Mouse (Mus musculus): ENCODE data around the gene E130308A19Rik. TPM values are rescaled to one million over a fixed set of nuclear protein-coding genes. Genes with fewer than 3 reads are reported as not detected.

Gene E130308A19Rik
- total RNA-seq, 2 experiments from 2014 or later = 14.7 to 19.0 TPM

DNA sequence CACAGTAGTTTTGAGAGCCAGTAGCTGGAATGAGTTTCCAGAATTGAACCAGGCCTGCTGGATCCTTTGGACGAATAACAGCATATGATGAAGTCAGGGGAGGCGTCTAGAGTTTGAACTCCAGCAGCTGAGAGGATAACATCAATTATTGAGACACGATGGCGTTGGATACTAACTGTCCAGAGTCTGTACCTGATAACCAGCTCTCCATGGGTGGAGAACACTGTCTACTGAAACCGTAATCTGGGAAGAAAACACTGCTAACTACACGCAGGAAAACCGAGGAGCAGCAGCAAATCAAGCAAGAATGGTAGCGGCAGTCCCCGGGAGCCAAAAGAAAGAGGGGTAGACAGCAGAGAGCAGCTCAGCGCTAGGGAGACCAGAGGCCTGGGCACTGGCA lies 56.9 kb downstream of the E130308A19Rik start:
- no peak for DNase-seq

- no peak for DNase-seq
These were observed 58.3 kb downstream of the E130308A19Rik start for GRCm38 (mm10) chr4:59684306-59684705.

DNA sequence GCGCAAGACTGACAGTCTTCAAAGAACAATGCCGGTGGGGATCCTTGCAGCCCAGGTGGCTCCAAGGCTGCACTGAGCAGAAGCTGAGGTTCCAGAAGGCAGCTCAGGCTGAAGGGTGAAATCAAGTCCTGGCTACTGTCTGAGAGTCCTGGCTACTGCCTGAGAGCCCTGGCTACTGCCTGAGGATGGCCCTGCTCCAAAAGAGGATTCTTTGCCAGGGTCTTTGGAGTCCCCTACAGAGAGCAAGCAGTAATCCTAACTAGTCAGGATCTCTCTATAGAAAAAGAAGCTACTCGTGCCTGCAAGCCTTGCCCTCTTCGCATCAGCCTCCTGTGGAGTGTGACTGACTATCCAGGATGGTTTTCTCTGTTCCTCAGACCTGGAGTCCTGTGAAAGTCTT lies 60.7 kb downstream of the E130308A19Rik start:
- no peak for DNase-seq

DNA sequence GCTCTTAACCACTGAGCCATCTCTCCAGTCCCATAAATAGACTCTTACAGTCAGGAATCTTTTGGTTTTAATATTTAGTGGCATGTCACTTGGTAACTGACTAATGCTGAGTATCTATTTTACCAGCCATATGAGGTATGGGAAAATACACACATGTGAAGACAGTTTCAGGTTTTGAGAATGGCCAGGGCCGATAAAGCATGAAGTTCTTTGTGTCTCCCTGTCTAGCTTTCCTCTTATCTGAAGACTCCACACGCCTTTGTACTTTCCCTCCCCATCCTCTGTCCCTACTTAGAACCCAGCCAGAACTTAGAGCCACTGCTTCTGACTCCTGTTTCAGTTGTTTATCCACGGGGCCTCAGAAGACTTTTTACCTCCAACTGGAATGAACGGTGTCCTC lies 63.0 kb downstream of the E130308A19Rik start:
- DNase-seq = no peak

GRCm38 (mm10) chr4:59690145-59690544 lies 64.1 kb downstream of the E130308A19Rik start:
- no peak for DNase-seq

DNA sequence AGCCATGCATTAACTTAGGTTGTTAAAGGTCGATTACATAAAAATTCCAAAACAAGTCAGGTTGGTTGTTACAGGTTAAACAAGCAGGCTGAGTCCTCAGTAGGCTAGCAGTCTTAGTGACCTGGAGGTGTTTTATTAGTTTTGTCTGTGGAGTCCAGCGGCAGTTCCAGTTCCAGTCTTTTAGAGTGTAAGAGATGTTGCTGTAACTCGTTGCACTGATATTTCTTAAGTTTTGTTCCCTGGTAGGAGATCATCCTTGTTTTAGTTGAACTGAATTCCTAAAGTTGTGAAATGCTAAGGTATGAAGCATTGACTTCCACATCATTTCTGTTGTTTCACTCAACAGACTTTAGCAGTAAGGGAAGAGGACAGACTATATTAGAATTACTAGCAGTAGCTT lies 70.8 kb downstream of the E130308A19Rik start:
- DNase-seq = no peak

GRCm38 (mm10) chr4:59697869-59698268 lies 71.9 kb downstream of the E130308A19Rik start:
- DNase-seq = no peak

- DNase-seq = no peak
These were observed 73.2 kb downstream of the E130308A19Rik start for GRCm38 (mm10) chr4:59699014-59699792.

DNA sequence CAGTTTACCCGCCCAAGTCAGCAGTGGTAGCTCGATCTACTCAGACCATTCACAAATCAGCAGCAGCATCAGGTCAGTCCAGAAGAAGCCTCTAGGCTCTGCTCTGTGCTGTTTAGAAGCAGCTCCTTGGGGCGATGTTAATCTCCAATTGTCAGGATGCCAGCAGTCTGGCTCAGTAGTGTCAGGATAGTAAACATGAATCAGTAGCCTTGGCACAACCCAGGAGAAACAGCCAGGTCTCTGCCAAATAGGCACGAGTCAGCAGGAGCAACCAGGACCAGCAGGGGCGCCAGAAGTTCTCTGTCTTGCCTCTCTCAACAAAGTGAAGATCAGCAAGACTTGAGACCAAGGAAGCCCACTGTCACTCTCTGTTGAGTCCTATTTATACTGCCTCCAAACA lies 83.3 kb downstream of the E130308A19Rik start:
- peak; percentile 68 for DNase-seq

DNA sequence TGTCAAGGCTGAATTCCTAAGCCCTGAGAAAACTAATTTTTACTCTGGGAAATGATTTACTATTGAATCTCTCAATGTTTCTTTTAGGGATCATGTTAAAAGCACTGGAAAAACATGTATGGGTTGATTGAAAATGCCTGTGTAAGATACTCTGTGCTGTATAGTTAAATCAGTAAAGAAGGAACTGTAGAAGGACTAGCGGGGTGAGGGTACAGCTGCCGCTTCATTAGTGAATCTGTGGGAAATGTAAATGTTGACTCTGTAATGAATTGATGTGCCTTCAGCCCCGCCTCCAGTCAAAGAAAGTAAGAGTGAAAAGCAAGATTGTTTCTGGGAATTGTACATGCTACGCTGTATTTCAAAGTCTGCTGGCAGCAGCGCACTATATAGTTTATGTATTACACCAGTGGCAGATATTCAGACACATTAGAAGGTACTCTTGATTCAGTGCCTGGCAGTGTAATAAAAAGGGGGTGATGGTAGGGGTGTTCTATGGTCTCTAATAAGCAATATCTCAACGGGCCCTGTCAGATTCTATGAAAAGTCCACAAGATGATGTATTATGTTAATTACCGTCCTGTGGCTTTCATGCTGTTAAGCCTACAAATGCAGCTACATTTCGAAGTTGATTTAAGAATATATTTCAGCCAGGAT lies 84.9 kb downstream of the E130308A19Rik start:
- no peak for DNase-seq

DNA sequence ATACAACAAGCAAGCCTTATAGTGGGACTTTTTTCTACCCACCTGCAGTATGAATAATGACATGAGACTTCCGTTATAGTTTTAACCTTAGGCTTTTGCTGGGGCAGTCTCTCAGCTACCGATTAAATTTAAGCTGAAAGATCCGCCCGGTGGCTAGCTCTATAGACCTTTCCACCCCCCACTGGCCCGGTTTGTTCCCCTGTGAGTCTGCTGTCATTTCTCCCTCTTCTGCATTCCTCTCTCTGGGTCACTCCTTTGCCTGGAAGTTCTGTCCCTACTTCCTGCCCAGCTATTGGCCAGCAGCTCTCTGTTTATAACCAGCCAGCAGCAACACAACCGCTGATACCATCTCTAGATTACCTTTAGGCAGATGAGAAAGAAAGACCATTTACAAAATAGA lies 86.4 kb downstream of the E130308A19Rik start:
- DNase-seq = no peak

DNA sequence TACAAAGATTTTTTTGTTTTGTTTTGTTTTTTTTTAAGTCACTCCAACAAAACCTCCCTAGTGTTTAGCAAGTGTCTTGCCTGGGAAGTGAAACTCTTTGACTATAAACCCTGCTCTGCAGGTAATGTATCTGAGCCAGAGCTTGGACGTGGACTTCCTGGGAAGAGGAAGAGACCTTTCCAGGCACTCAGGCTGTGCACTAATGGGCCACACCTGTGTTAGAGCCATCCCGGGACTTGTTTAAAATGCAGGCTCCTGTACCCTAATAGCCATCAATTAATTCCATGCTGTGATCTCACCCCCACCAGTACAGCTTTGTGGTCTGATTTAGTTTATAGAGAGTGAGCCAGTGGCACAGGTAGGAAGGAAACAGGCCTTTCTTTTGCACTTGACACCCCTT lies 86.9 kb downstream of the E130308A19Rik start:
- DNase-seq = no peak

- no peak for DNase-seq
These were observed 88.5 kb downstream of the E130308A19Rik start for GRCm38 (mm10) chr4:59714472-59714871.

- DNase-seq = no peak
These were observed 88.9 kb downstream of the E130308A19Rik start for GRCm38 (mm10) chr4:59714926-59715325.

DNA sequence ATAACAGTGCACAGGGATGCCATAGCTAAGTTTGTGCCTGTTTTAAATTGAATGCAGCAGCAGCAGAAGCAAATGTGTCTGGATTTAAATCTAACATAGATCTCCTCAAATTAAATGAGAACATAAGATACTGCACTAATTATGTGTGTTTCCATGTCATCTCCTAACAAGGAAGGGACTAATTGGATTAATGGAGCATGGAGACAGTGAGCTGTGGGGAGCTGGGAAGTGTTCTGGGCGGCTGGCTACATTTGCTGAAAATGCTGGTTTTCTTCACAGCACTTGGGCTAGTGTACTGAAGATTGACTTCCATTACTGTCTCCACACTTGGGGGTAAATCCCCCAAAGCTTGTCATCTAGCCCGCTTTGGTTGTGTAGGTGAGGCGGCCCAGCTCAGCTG lies 89.5 kb downstream of the E130308A19Rik start:
- no peak for DNase-seq

DNA sequence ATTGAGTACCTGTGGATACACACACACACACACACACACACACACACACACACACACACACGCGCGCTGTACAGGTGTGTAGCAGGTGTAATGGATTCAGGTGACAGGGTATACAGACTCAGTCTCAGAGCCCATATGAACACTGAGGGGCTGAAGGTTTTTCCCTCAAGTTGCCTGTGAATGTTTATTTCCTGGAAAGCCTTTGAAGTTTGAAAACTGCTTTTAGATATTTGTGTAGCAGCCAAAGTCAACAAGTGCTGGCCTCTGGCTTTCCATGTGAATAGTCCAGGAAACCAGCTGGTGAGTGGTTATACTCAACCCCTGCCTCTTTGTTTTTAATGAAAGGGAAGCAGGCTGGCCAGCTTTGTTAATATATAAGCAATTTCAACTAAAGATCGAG lies 91.3 kb downstream of the E130308A19Rik start:
- DNase-seq = no peak

GRCm38 (mm10) chr4:59718542-59718941 lies 92.5 kb downstream of the E130308A19Rik start:
- DNase-seq = no peak

DNA sequence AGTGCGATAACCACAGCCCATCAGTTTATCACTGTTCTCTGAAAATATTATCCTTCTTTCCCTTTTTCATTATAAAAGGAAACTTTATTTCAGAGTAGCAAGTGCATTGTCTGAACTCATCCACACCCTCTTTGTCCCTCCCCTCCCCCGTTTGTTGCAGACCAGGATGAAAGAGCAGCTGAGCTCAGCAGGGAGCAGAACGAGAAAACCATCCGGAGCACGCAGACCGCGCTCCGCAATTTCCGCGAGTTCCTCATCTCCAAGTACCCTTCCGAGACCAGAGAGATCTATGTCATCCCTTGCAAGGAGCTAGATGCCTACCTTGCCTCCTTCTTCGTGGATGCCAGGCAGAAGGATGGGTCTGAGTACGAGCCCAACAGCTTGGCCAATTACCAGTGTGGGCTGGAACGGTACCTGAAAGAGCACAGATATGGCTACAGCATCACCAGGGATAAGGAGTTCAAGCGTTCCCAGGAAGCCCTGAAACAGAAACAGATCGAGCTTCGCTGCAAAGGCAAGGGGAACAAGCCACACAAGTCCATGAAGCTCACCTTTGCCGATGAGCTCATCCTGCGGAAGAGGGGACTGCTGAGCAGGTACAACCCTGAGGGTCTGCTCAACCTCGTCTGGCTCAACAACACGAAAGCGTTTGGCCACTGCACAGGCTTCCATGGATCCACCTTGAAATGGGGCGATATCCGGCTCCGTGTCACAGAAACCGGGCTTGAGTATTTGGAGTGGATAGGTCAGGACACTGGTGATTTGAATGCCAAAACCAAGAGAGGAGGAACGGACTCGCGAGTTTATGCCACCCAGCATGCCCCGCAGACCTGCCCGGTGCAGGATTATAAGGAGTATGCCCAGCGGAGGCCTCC lies 93.7 kb downstream of the E130308A19Rik start:
- no peak for DNase-seq

DNA sequence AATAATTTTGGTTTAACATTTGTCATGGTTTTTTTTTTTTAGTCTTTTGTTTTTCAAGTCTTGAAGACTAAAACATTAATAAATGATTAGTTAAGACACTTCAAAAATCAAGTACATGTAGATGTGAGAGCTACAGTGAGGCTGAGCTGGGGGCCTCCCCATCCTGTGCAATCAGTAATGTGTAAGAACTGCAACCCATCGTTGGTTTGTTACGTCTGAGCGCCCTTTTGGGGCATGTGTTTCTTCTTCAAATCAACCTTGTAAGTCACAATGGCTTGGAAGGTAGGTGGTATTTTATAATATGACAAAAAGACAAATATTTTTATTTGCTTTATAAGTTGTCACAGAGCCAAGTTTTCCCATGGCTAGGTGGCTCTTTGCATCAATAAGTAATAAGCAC lies 95.8 kb downstream of the E130308A19Rik start:
- DNase-seq = no peak

- no peak for DNase-seq
These were observed 99.6 kb downstream of the E130308A19Rik start for GRCm38 (mm10) chr4:59725579-59725978.

- no peak for DNase-seq
These were observed 100.5 kb downstream of the E130308A19Rik start for GRCm38 (mm10) chr4:59726501-59726900.

- DNase-seq = no peak
These were observed 101.3 kb downstream of the E130308A19Rik start for GRCm38 (mm10) chr4:59727187-59727877.

Measured in adrenal gland, postnatal 10 days (tissue).